Mouse (Mus musculus) liver, embryonic 14.5 days (tissue): ENCODE measurements around the gene Rbpms2.

Experiments
- CTCF ChIP-seq: IDR thresholded peaks from 2 replicates; pipeline ENCODE4 v1.5.1; 2016; ENCODE audit warnings: antibody characterized with exemption, low read depth, control low read depth
- EP300 ChIP-seq: IDR thresholded peaks from 2 replicates; pipeline ENCODE4 v1.6.1; 2016; ENCODE audit warnings: antibody characterized with exemption, low read depth

DNA sequence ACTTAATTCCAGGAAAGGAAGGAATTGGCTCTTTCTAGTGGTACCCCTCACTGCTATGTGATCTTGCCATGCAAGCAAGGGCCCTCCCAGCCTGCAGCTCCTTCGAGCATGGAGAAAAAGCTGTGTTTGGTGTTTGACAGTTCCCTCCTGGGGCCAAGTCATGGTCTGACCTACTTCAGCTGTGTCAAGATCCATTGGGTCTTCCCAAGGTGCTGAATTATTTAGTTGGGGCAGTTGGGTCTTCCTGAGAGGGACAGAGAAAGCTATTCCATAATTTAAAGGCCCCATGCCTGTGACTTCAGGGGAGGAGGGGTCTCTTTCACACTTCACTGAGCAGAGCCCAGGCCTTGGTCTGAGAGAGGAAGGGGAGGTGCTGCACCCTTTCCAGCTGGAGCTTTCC, 32.0 kb downstream of the Rbpms2 start:
- TF ChIP-seq EP300 (no peak), CTCF (no peak)
